Comparison of ENCODE assay signal across 17 mouse cellular contexts in genomic region chr1:73911981-73912380, GRCm38 (mm10).
A peak's percentile ranks its signal among the peaks of the same experiment; 100 is the strongest.
DNase-seq lines count a peak whose midpoint lies in the region; ATAC-seq lines count a peak whose summit lies in the region.
"Had no signal": no experiment of that assay in that cellular context is flagged by ENCODE, and none has a peak within 500 bp of the region (broad histone marks: within the 10 kb centered on the region; RNA-seq: fewer than 3 reads in every experiment).

No protein-coding gene starts in this region.

- no peak overlapping the region for H3K4me3 ChIP-seq in heart, embryonic 16.5 days (ENCODE audit: low read length)
- no peak overlapping the region for H3K4me3 ChIP-seq in heart, embryonic 10.5 days
- H3K4me3 ChIP-seq: forebrain, embryonic 15.5 days; limb, embryonic 10.5 days; liver, embryonic 13.5 days; midbrain, embryonic 15.5 days; neural tube, embryonic 12.5 days had no signal

- no peak overlapping the region for H3K4me2 ChIP-seq in heart, embryonic 16.5 days (ENCODE audit: low read depth, low read length)
- H3K4me2 ChIP-seq: forebrain, embryonic 15.5 days; hindbrain, embryonic 14.5 days; liver, embryonic 13.5 days; midbrain, embryonic 15.5 days; neural tube, embryonic 12.5 days had no signal

- peak; percentile 1 for DNase-seq in adrenal gland, adult 8-10 months
- DNase-seq in adrenal gland, postnatal 36 days, result no peak
- DNase-seq in heart, embryonic 10.5 days (ENCODE audit: low spot score), result no peak
- peak; percentile 2 for DNase-seq in lung, postnatal 10 days
- no peak for DNase-seq in lung, postnatal 25 days (ENCODE audit: low spot score)
- peak; percentile 5 for DNase-seq in urinary bladder, postnatal 10 days (ENCODE audit: low spot score)
- DNase-seq in urinary bladder, postnatal 36 days (ENCODE audit: low spot score in 2 of 2), result no peak
- DNase-seq: embryo, embryonic 11 days; layer of hippocampus, postnatal 36 days; liver, embryonic 13.5 days had no signal

- no peak for ATAC-seq in heart, embryonic 16.5 days (replicated peaks; ENCODE audit: extremely low read depth, insufficient read depth, low FRiP score)
- ATAC-seq: forebrain, embryonic 15.5 days; midbrain, embryonic 15.5 days had no signal

- H3K27ac ChIP-seq in heart, embryonic 16.5 days (ENCODE audit: low read length), result peak overlapping the region; percentile 15; the same call in 1 of the 2 replicates
- no peak overlapping the region for H3K27ac ChIP-seq in heart, embryonic 10.5 days
- H3K27ac ChIP-seq: forebrain, embryonic 15.5 days; hindbrain, embryonic 14.5 days; kidney, postnatal 0 days; limb, embryonic 10.5 days; liver, embryonic 13.5 days; midbrain, embryonic 15.5 days; neural tube, embryonic 12.5 days had no signal

- no peaks in the 10 kb centered on the region for H3K9me3 ChIP-seq in heart, embryonic 16.5 days (replicated peaks; ENCODE audit: control insufficient read depth, low read length)
- no peaks in the 10 kb centered on the region for H3K9me3 ChIP-seq in heart, embryonic 10.5 days
- H3K9me3 ChIP-seq: forebrain, embryonic 15.5 days; limb, embryonic 10.5 days; liver, embryonic 13.5 days; midbrain, embryonic 15.5 days; neural tube, embryonic 12.5 days had no signal

- H3K4me1 ChIP-seq in heart, embryonic 16.5 days (ENCODE audit: control insufficient read depth, insufficient read depth, low read length), result peaks cover 45% of the 10 kb centered on the region
- H3K4me1 ChIP-seq in heart, embryonic 10.5 days, result peaks cover 66% of the 10 kb centered on the region

- WGBS in heart, embryonic 16.5 days, result 70% methylated on average over 8 of the region's 8 CpGs
- WGBS in heart, embryonic 10.5 days, result 82% methylated on average over 8 of the region's 8 CpGs

- H3K36me3 ChIP-seq in heart, embryonic 16.5 days (ENCODE audit: control insufficient read depth, insufficient read depth), result peaks cover 34% of the 10 kb centered on the region
- peaks cover 53% of the 10 kb centered on the region for H3K36me3 ChIP-seq in heart, embryonic 10.5 days
- H3K36me3 ChIP-seq: forebrain, embryonic 15.5 days; midbrain, embryonic 15.5 days; neural tube, embryonic 12.5 days had no signal

- H3K9ac ChIP-seq in heart, embryonic 16.5 days (ENCODE audit: low read length), result no peak overlapping the region
- H3K9ac ChIP-seq: forebrain, embryonic 15.5 days; hindbrain, embryonic 14.5 days; liver, embryonic 13.5 days; midbrain, embryonic 15.5 days; neural tube, embryonic 12.5 days had no signal

- H3K27me3 ChIP-seq in heart, embryonic 16.5 days (ENCODE audit: control insufficient read depth, insufficient read depth, low read length), result no peaks in the 10 kb centered on the region
- peaks cover 14% of the 10 kb centered on the region; the same call in 1 of the 2 replicates for H3K27me3 ChIP-seq in heart, embryonic 10.5 days (ENCODE audit: insufficient read depth, poor library complexity, severe bottlenecking)
- H3K27me3 ChIP-seq: forebrain, embryonic 15.5 days; liver, embryonic 13.5 days; midbrain, embryonic 15.5 days; neural tube, embryonic 12.5 days had no signal

Comparison
In these comparisons a context has a peak if more than half of its experiments do, and no peak if none do; other contexts are left out.
1. DNase-seq: peak in adrenal gland, adult 8-10 months (single experiment), lung, postnatal 10 days (single experiment) and urinary bladder, postnatal 10 days (single experiment); none in adrenal gland, postnatal 36 days (0 of 2), heart, embryonic 10.5 days (single experiment), lung, postnatal 25 days (single experiment) and urinary bladder, postnatal 36 days (0 of 2).